Mouse (Mus musculus) heart, embryonic 16.5 days (tissue): ENCODE measurements around the gene Dkc1. TPM values are rescaled to one million over a fixed set of nuclear protein-coding genes. Genes with fewer than 3 reads are reported as not detected.

Experiments
- ATAC-seq: fragments of 200-750 bp; cut with Nextera tagmentation; replicated peaks from 2 replicates; pipeline ENCODE4 v1.8.0; 2017; ENCODE audit warnings: moderate number of reproducible peaks; ENCODE audit not compliant: insufficient read depth, low FRiP score; ENCODE audit errors: extremely low read depth
- H3K27ac ChIP-seq: fragments of 300-500 bp; sonication (generic); 2 replicates; pipeline ENCODE4 v1.5.1; 2014; ENCODE audit warnings: mild to moderate bottlenecking, low read length, control low read depth, moderate library complexity
- H3K27me3 ChIP-seq: fragments of 300-500 bp; sonication (generic); 2 replicates; pipeline ENCODE4 v1.6.1; 2014; ENCODE audit warnings: low read length, mixed read lengths; ENCODE audit not compliant: control insufficient read depth, insufficient read depth
- H3K36me3 ChIP-seq: fragments of 300-500 bp; sonication (generic); 2 replicates; pipeline ENCODE4 v1.6.1; 2014; ENCODE audit not compliant: control insufficient read depth, insufficient read depth
- H3K4me1 ChIP-seq: fragments of 300-500 bp; sonication (generic); 2 replicates; pipeline ENCODE4 v1.6.1; 2014; ENCODE audit warnings: low read length, mixed read lengths; ENCODE audit not compliant: control insufficient read depth, insufficient read depth
- H3K4me2 ChIP-seq: fragments of 300-500 bp; sonication (generic); 2 replicates; pipeline ENCODE4 v1.6.1; 2014; ENCODE audit warnings: low read depth, mild to moderate bottlenecking, control low read depth, low read length
- H3K4me3 ChIP-seq: fragments of 300-500 bp; sonication (generic); 2 replicates; pipeline ENCODE4 v1.5.1; 2014; ENCODE audit warnings: mild to moderate bottlenecking, control low read depth, low read length
- H3K9ac ChIP-seq: fragments of 300-500 bp; sonication (generic); 2 replicates; pipeline ENCODE4 v1.6.1; 2014; ENCODE audit warnings: low read length, control low read depth
- H3K9me3 ChIP-seq: fragments of 300-500 bp; sonication (generic); replicated peaks from 2 replicates; pipeline ENCODE4 v1.6.1; 2016; ENCODE audit warnings: low read length; ENCODE audit not compliant: control insufficient read depth
- WGBS: fragments of 180-500 bp; shearing (Covaris S2); extraction: QIAGEN DNeasy Blood & Tissue Kit; methylation state at CpG from one replicate; pipeline ENCODE4 v1.1.7; 2014; 5-methylcytosine and 5-hydroxymethylcytosine counted together
- polyA plus RNA-seq: library from polyadenylated mRNA; unstranded; fragments of >200 nt; fragmentation: Nextera tagmentation; extraction: Ambion mirVana; gene quantifications from 2 replicates; pipeline ENCODE4 v1.2.1, GENCODE M21; 2015

The Dkc1 gene
- polyA plus RNA-seq, 1 experiment from 2014 or later, result 82.9 TPM

DNA sequence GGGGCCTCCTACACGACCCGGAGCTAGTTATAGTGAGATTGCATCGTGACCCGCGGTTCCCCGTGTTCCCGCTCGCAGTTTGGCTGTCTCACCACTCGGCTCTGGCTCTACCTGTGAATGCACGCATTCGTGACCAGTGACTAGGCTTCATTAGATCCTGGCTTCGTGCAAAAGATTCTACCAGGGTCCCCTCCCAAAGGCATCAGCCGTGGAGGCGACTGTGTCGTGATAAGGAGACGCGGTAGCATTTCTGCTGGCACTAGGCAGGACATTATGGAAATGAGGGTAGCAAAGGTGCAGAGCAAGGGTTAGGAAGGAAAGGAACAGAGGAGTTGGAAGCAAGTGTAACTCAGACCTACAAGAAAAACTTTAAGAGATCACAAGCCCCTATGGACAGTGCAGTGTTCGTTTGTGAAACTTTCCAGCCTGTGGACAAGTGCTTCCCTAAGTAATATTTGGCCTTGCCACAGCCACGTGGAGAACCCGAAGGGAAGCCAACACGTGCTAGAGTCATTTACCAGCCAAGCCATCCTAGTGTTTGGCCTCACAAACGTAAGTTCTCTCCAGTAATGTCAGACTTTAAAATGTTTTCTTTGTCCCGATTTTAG lies 613 bp downstream of the Dkc1 start:
- H3K36me3 ChIP-seq, result peaks cover 5% of the 10 kb centered on the region; the same call in 1 of the 2 replicates
- no peaks in the 10 kb centered on the region for H3K4me1 ChIP-seq
- peak overlapping the region; percentile 73 for H3K4me3 ChIP-seq
- peak overlapping the region; percentile 73 for H3K4me2 ChIP-seq
- WGBS, result 13% methylated on average over 23 of the region's 23 CpGs
- H3K9ac ChIP-seq, result peak overlapping the region; percentile 78
- no peak for ATAC-seq
- peak overlapping the region; percentile 83 for H3K27ac ChIP-seq
- no peaks in the 10 kb centered on the region for H3K9me3 ChIP-seq
- H3K27me3 ChIP-seq, result no peaks in the 10 kb centered on the region

DNA sequence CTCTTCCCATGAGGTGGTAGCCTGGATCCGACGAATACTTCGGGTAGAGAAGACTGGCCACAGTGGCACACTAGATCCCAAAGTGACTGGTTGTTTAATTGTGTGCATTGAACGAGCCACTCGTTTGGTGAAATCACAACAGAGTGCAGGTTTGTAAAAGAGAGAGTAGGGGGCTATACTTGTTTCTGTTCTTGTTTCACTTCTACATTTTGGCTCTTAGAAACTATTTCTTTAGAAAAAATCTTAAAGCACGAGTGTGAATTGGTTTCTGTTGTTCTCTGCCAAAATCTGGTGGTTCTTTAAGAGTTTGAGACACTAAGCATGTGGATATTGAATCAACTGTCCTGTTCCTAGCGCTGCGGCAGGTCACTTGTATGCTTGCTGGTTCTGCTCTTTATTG lies 3.1 kb downstream of the Dkc1 start:
- no peaks in the 10 kb centered on the region for H3K27me3 ChIP-seq
- no peak overlapping the region for H3K4me3 ChIP-seq
- 88% methylated on average over 8 of the region's 8 CpGs for WGBS
- H3K9me3 ChIP-seq, result no peaks in the 10 kb centered on the region
- H3K9ac ChIP-seq, result no peak overlapping the region
- no peaks in the 10 kb centered on the region for H3K4me1 ChIP-seq
- H3K4me2 ChIP-seq, result no peak overlapping the region
- no peak overlapping the region for H3K27ac ChIP-seq
- ATAC-seq, result no peak
- peaks cover 10% of the 10 kb centered on the region for H3K36me3 ChIP-seq

DNA sequence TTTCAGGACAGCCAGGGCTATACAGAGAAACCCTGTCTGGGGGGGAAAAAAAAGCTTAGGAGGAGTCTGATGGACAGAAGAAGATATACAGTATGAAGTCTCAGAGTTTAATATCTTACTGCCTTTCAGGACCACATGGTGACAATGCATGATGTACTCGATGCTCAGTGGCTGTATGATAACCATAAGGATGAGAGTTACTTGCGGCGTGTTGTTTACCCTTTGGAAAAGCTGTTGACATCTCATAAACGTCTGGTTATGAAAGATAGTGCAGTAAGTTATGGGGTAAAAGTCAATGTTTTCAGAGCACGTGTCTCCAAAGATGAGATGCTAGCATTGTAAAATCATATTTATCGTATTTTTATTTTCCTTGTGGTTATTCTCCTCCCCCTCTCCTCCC lies 6.6 kb downstream of the Dkc1 start:
- no peak for ATAC-seq
- no peaks in the 10 kb centered on the region for H3K27me3 ChIP-seq
- H3K9ac ChIP-seq, result no peak overlapping the region
- H3K9me3 ChIP-seq, result no peaks in the 10 kb centered on the region
- H3K4me3 ChIP-seq, result no peak overlapping the region
- no peak overlapping the region for H3K27ac ChIP-seq
- peaks cover 25% of the 10 kb centered on the region for H3K36me3 ChIP-seq
- 84% methylated on average over 6 of the region's 6 CpGs for WGBS
- no peaks in the 10 kb centered on the region for H3K4me1 ChIP-seq
- no peak overlapping the region for H3K4me2 ChIP-seq

DNA sequence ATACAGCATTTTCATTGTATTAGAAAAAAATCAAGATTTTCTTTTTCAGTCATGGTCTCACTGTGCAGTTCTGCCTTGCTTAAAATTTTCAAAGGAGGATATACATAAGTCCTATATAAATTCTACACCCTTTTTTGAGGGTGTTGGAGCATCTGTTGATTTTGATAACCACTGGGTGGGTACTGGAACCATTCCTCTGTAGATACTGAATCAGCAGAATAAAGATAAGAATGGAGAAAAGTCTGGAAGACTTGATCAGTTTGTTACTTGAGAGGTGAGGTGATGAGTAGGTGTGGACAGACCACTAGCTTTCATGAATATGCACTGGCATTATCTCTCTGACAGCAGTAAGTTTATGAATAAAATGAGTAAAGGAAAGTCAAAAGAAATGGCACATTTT lies 19.9 kb downstream of the Dkc1 start:
- no peak overlapping the region for H3K4me2 ChIP-seq

DNA sequence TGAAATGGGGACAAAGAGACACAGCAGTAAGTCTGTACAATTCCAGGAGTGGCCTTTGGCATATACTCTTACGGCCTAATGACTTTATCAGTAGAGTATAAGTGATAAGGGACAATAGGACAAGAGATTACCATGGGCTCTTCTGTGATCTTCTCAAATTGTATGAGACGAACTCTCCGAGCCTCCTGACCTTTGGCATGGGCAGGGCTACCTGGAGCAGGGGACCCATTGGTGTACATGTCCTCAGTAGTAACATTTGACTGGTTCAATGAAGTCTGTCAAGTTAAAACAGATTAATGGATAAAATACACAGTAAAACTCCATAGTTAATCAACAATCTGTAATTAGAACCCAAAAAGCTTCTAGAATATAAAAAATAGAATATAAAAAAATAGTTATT lies 30.0 kb downstream of the Dkc1 start:
- no peak overlapping the region for H3K9ac ChIP-seq
- H3K27me3 ChIP-seq, result no peaks in the 10 kb centered on the region
- 75% methylated on average over 3 of the region's 3 CpGs for WGBS
- ATAC-seq, result no peak
- no peak overlapping the region for H3K27ac ChIP-seq
- H3K4me3 ChIP-seq, result no peak overlapping the region
- no peaks in the 10 kb centered on the region for H3K9me3 ChIP-seq
- no peak overlapping the region for H3K4me2 ChIP-seq
- peaks cover 12% of the 10 kb centered on the region for H3K36me3 ChIP-seq
- H3K4me1 ChIP-seq, result no peaks in the 10 kb centered on the region

More for the DNA sequence above, 19.9 kb downstream of the Dkc1 start:
- Histone ChIP-seq H3K27ac (no peak overlapping the region), H3K36me3 (peaks cover 8% of the 10 kb centered on the region), H3K27me3 (no peaks in the 10 kb centered on the region), H3K9ac (no peak overlapping the region), H3K9me3 (no peaks in the 10 kb centered on the region), H3K4me1 (no peaks in the 10 kb centered on the region), H3K4me3 (no peak overlapping the region)
- no peak for ATAC-seq

DNA sequence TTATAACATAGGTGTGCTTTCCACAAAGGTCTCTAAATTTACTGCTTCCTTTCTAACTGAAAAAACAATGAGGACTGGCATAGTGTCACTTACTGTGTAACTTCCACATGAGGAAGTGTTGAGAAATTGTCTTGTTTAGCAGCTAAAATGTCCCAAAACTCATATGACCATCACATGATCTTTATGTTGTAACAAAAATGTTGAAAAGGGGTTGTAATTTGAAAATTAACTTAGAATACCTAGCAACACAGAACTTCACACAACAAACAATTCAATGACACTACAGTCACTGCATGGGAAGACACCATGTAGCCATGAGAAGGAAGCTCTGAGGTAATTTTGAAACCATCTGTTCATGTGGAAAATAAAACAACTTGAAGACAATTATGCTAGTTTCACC lies 31.2 kb downstream of the Dkc1 start:
- H3K27me3 ChIP-seq, result no peaks in the 10 kb centered on the region
- no peak overlapping the region for H3K9ac ChIP-seq
- no peak overlapping the region for H3K27ac ChIP-seq
- H3K9me3 ChIP-seq, result no peaks in the 10 kb centered on the region
- ATAC-seq, result no peak
- 0 out of 2 replicates have a peak, but pooled peaks cover 5% of the 10 kb centered on the region for H3K36me3 ChIP-seq
- H3K4me3 ChIP-seq, result no peak overlapping the region
- H3K4me1 ChIP-seq, result no peaks in the 10 kb centered on the region
- H3K4me2 ChIP-seq, result no peak overlapping the region

DNA sequence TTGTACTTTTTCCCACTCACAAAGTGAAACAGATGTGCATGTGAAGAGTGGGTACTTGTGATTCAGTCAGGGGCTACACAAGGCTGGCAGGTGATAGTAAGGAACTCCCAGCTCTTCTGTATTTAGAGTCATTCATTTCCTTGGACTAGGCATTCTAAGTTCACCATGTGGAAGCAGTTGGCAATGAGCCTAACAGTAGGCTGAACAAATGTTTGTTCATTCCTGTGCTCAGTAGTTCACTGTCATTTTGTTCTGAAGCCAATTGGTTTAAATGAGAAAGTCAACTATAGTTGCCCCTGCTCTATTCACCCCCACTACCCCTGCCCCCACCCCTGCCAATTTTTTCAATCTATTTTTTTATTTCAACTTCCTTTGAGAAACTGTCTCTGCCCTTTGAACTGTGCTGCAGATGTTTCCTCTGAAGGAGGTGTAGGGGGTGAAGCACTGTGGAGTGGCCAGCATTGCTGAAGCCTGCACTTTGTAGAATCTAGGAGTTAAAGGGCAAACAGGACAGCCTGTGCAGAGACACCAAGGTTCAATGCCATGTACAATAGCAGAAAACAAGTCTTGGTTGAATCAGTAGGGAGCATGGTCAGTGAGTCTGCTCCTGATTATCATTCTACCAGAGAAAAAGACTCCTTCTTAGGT lies 32.8 kb downstream of the Dkc1 start:
- Histone ChIP-seq H3K4me3 (no peak overlapping the region), H3K4me1 (no peaks in the 10 kb centered on the region), H3K27ac (no peak overlapping the region), H3K9me3 (no peaks in the 10 kb centered on the region), H3K36me3 (0 out of 2 replicates have a peak, but pooled peaks cover 5% of the 10 kb centered on the region), H3K27me3 (no peaks in the 10 kb centered on the region), H3K9ac (no peak overlapping the region), H3K4me2 (peak overlapping the region; percentile 10; the same call in 1 of the 2 replicates)
- ATAC-seq, result peak; percentile 14; the same call in 1 of the 2 replicates

DNA sequence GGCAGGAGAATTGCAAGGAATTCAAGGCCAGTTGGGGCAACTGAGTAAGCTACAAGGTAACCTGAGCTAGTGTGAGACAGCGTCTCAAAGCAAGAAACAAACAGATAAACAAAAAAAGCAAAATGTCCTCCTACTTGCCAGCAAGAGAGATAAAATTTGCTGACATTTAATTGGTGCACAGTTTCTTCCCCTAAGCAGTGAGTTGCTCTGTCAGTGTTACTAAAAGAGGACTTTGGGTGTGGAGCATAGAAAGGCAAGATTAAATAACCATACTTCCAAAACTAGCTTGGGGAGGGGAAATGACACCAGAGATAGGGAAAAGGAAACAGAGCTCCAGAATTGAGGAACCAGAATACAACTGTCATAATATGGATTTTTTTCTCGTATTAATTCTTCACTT lies 33.8 kb downstream of the Dkc1 start:
- H3K4me1 ChIP-seq, result no peaks in the 10 kb centered on the region
- H3K9me3 ChIP-seq, result no peaks in the 10 kb centered on the region
- H3K27ac ChIP-seq, result no peak overlapping the region
- 44% methylated on average over 2 of the region's 2 CpGs for WGBS
- ATAC-seq, result no peak
- no peaks in the 10 kb centered on the region for H3K27me3 ChIP-seq
- 0 out of 2 replicates have a peak overlapping the region, but pooled peaks have one; percentile 14 for H3K4me3 ChIP-seq
- no peak overlapping the region for H3K9ac ChIP-seq
- H3K4me2 ChIP-seq, result peak overlapping the region; percentile 20; the same call in 1 of the 2 replicates
- 0 out of 2 replicates have a peak, but pooled peaks cover 3% of the 10 kb centered on the region for H3K36me3 ChIP-seq

DNA sequence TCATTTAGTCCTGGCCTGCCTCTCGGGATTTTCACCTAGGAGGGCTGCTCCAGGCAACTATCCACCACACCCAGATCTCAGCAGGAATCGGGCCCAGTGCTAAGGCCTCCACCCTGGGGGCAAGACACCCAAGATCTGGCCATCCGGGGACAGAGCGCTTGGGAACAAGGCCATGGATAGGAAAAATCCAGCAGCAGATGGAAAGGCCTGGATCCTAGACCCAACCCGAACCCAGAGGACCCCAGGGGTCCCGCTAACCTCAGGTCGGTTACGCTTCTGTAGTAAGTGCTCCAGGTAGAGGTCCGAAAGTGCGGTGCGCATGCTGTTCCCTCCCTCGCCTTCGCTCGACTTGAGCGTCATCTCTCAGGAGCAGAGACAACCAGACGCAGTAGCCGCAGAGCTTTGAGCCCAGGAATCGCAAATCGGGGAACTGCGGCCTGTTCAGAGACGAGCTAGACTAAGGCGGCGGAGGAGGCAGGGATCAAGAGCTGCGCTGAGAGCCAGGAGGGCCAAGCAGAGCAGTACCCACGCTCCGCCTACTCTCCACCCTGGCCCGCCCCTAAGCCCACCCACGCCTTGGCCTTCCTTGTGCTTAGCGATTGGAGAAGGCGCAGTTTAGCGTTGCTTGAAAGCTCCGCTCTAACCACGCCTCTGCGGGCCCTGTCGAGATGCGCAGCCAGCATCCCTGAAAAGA lies 35.0 kb downstream of the Dkc1 start, which contains the start of gene Mpp1:
Mpp1 (minus strand) TSS at position 550 of the 694 bp plus-strand sequence.
- Histone ChIP-seq H3K27me3 (no peaks in the 10 kb centered on the region), H3K4me3 (peak within 1 kb of the TSS; percentile 64), H3K27ac (peak within 1 kb of the TSS; percentile 73), H3K9me3 (no peaks in the 10 kb centered on the region), H3K4me2 (peak within 1 kb of the TSS; percentile 60), H3K4me1 (no peaks in the 10 kb centered on the region), H3K36me3 (no peaks in the 10 kb centered on the region), H3K9ac (peak within 1 kb of the TSS; percentile 81)
- 12% methylated on average over 36 of the region's 36 CpGs for WGBS
- ATAC-seq, result peak; percentile 97
